Mouse (Mus musculus) left cerebral cortex, adult 6 months (tissue): ENCODE measurements around the gene Olfr394. TPM values are rescaled to one million over a fixed set of nuclear protein-coding genes. Genes with fewer than 3 reads are reported as not detected.

Source experiments
- long read RNA-seq, 2 experiments: library from polyadenylated mRNA; unstranded; transcript quantifications; one replicate each; pipeline ENCODE4 v2.0.0; 2019 to 2020
- polyA plus RNA-seq: library from polyadenylated mRNA; unstranded; fragments of <200 nt; fragmentation: Nextera tagmentation; gene quantifications from 2 replicates; pipeline ENCODE4 v1.2.3, GENCODE M21; 2021

The Olfr394 gene
- not detected in 2 replicates for polyA plus RNA-seq
- long read RNA-seq, experiment 1 = 0 reads
- long read RNA-seq, experiment 2 = 0 reads

GRCm38 (mm10) chr11:73890671-73891070, at the start of gene Olfr394:
TSS of gene Olfr394 (minus strand) at chr11:73890771.

GRCm38 (mm10) chr11:73936377-73936776, 45.8 kb upstream of the Olfr394 start, which contains the start of gene Olfr23:
TSS of gene Olfr23 (plus strand) at chr11:73936677.

GRCm38 (mm10) chr11:73909199-73909598, 18.6 kb upstream of the Olfr394 start, which contains the start of gene Olfr395:
TSS of gene Olfr395 (minus strand) at chr11:73909299.

GRCm38 (mm10) chr11:73851354-73851753, 39.2 kb downstream of the Olfr394 start, which contains the start of gene Olfr393:
TSS of gene Olfr393 (minus strand) at chr11:73851454.

Other genes starting within 250 kb of the Olfr394 start
- gene Zfp735, start 202.0 kb downstream of the Olfr394 start, polyA plus RNA-seq = not detected in 2 replicates
- not detected in 2 replicates for gene Olfr389, start 110.1 kb downstream of the Olfr394 start, polyA plus RNA-seq
- gene Olfr390, start 107.8 kb downstream of the Olfr394 start, polyA plus RNA-seq = not detected in 2 replicates
- not detected in 2 replicates for gene Olfr391-ps, start 87.7 kb downstream of the Olfr394 start, polyA plus RNA-seq
- not detected in 2 replicates for gene Olfr392, start 73.7 kb downstream of the Olfr394 start, polyA plus RNA-seq
- gene Olfr393, start 39.3 kb downstream of the Olfr394 start, polyA plus RNA-seq = not detected in 2 replicates
- gene Olfr395, start 18.5 kb upstream of the Olfr394 start, polyA plus RNA-seq = not detected in 2 replicates
- not detected in 2 replicates for gene Olfr23, start 45.9 kb upstream of the Olfr394 start, polyA plus RNA-seq
- gene Olfr397, start 70.0 kb upstream of the Olfr394 start, polyA plus RNA-seq = not detected in 2 replicates
- gene Olfr398, start 99.6 kb upstream of the Olfr394 start, polyA plus RNA-seq = not detected in 2 replicates
- not detected in 2 replicates for gene Olfr139, start 165.8 kb upstream of the Olfr394 start, polyA plus RNA-seq
- gene Olfr399, start 165.8 kb upstream of the Olfr394 start, polyA plus RNA-seq = not detected in 2 replicates
- gene Zfp616, start 179.2 kb upstream of the Olfr394 start, polyA plus RNA-seq = not detected in 2 replicates
- gene Olfr401, start 222.9 kb upstream of the Olfr394 start, polyA plus RNA-seq = not detected in 2 replicates